Mouse (Mus musculus): Measurements from ENCODE around the gene Prdm16. TPM values are rescaled to one million over a fixed set of nuclear protein-coding genes. Genes with fewer than 3 reads are reported as not detected.

The Prdm16 gene
- polyA plus RNA-seq, 1 experiment from 2014 or later, result 18.1 TPM

- peaks cover 41 to 59% of the 10 kb centered on the region in 2 experiments for H3K4me1 ChIP-seq (ENCODE audit: control insufficient read depth in 2 of 2, insufficient read depth in 2 of 2, low read length in 2 of 2)
- no peak overlapping the region for H3K9ac ChIP-seq (ENCODE audit: low read length)
- no peaks in the 10 kb centered on the region for H3K36me3 ChIP-seq (ENCODE audit: control insufficient read depth, insufficient read depth, low read length)
- no peak overlapping the region for H3K4me2 ChIP-seq (ENCODE audit: low read length)
- no peak overlapping the region for H3K4me3 ChIP-seq (ENCODE audit: control insufficient read depth in 1 of 2, insufficient read depth in 1 of 2, low read depth in 1 of 2, low read length in 2 of 2)
- H3K27me3 ChIP-seq (ENCODE audit: control insufficient read depth, insufficient read depth, low read length), result no peaks in the 10 kb centered on the region; the same call in 1 of the 2 replicates
- ATAC-seq (ENCODE audit: insufficient number of reproducible peaks, insufficient read depth, low FRiP score, low read depth), result no peak
- no peaks in the 10 kb centered on the region for H3K9me3 ChIP-seq (ENCODE audit: control insufficient read depth, low read length)
- WGBS, result 60% methylated on average over 4 of the region's 4 CpGs
- 0 out of 4 replicates have a peak overlapping the region, but pooled peaks of 1 of the 2 experiments have one; percentile 41 for H3K27ac ChIP-seq (replicated peaks in 1 of 2; ENCODE audit: control insufficient read depth in 1 of 2, insufficient read depth in 1 of 2, low read depth in 2 of 2, low read length in 2 of 2)
Measured at GRCm38 (mm10) chr4:154511767-154512166, 124.9 kb downstream of the Prdm16 start.

- WGBS, result 36% methylated on average over 20 of the region's 20 CpGs
- Histone ChIP-seq H3K9me3 (ENCODE audit: control insufficient read depth, low read length) (no peaks in the 10 kb centered on the region), H3K4me1 (ENCODE audit: control insufficient read depth in 2 of 2, insufficient read depth in 2 of 2, low read length in 2 of 2) (peaks cover 51 to 70% of the 10 kb centered on the region in 2 experiments), H3K4me2 (ENCODE audit: low read length) (no peak overlapping the region), H3K36me3 (ENCODE audit: control insufficient read depth, insufficient read depth, low read length) (no peaks in the 10 kb centered on the region), H3K27ac (replicated peaks in 1 of 2; ENCODE audit: control insufficient read depth in 1 of 2, insufficient read depth in 1 of 2, low read depth in 2 of 2, low read length in 2 of 2) (no peak overlapping the region), H3K27me3 (ENCODE audit: control insufficient read depth, insufficient read depth, low read length) (peaks cover 3% of the 10 kb centered on the region; the same call in 1 of the 2 replicates), H3K9ac (ENCODE audit: low read length) (peak overlapping the region; percentile 6; the same call in 1 of the 2 replicates), H3K4me3 (ENCODE audit: control insufficient read depth in 1 of 2, insufficient read depth in 1 of 2, low read depth in 1 of 2, low read length in 2 of 2) (no peak overlapping the region)
- ATAC-seq (ENCODE audit: insufficient number of reproducible peaks, insufficient read depth, low FRiP score, low read depth), result no peak
Measured at GRCm38 (mm10) chr4:154506774-154507435, 129.8 kb downstream of the Prdm16 start.

- peaks cover 51 to 70% of the 10 kb centered on the region in 2 experiments for H3K4me1 ChIP-seq (ENCODE audit: control insufficient read depth in 2 of 2, insufficient read depth in 2 of 2, low read length in 2 of 2)
- H3K9me3 ChIP-seq (ENCODE audit: control insufficient read depth, low read length), result no peaks in the 10 kb centered on the region
- H3K9ac ChIP-seq (ENCODE audit: low read length), result no peak overlapping the region
- H3K27ac ChIP-seq (replicated peaks in 1 of 2; ENCODE audit: control insufficient read depth in 1 of 2, insufficient read depth in 1 of 2, low read depth in 2 of 2, low read length in 2 of 2), result no peak overlapping the region
- ATAC-seq (ENCODE audit: insufficient number of reproducible peaks, insufficient read depth, low FRiP score, low read depth), result no peak
- 73% methylated on average over 5 of the region's 5 CpGs for WGBS
- no peaks in the 10 kb centered on the region for H3K36me3 ChIP-seq (ENCODE audit: control insufficient read depth, insufficient read depth, low read length)
- H3K27me3 ChIP-seq (ENCODE audit: control insufficient read depth, insufficient read depth, low read length), result peaks cover 3% of the 10 kb centered on the region; the same call in 1 of the 2 replicates
- no peak overlapping the region for H3K4me3 ChIP-seq (ENCODE audit: control insufficient read depth in 1 of 2, insufficient read depth in 1 of 2, low read depth in 1 of 2, low read length in 2 of 2)
- H3K4me2 ChIP-seq (ENCODE audit: low read length), result no peak overlapping the region
Measured at GRCm38 (mm10) chr4:154505313-154505712, 131.4 kb downstream of the Prdm16 start.

- H3K27ac ChIP-seq (replicated peaks in 1 of 2; ENCODE audit: control insufficient read depth in 1 of 2, insufficient read depth in 1 of 2, low read depth in 2 of 2, low read length in 2 of 2), result peak overlapping the region; percentile 29 to 78
- ATAC-seq (ENCODE audit: insufficient number of reproducible peaks, insufficient read depth, low FRiP score, low read depth), result no peak
- no peak overlapping the region for H3K4me3 ChIP-seq (ENCODE audit: control insufficient read depth in 1 of 2, insufficient read depth in 1 of 2, low read depth in 1 of 2, low read length in 2 of 2)
- no peaks in the 10 kb centered on the region for H3K9me3 ChIP-seq (ENCODE audit: control insufficient read depth, low read length)
- peak overlapping the region; percentile 53 for H3K4me2 ChIP-seq (ENCODE audit: low read length)
- no peaks in the 10 kb centered on the region for H3K36me3 ChIP-seq (ENCODE audit: control insufficient read depth, insufficient read depth, low read length)
- 75% methylated on average over 21 of the region's 21 CpGs for WGBS
- H3K27me3 ChIP-seq (ENCODE audit: control insufficient read depth, insufficient read depth, low read length), result 0 out of 2 replicates have a peak, but pooled peaks cover 3% of the 10 kb centered on the region
- peak overlapping the region; percentile 64 for H3K9ac ChIP-seq (ENCODE audit: low read length)
- peaks cover 60 to 75% of the 10 kb centered on the region in 2 experiments for H3K4me1 ChIP-seq (ENCODE audit: control insufficient read depth in 2 of 2, insufficient read depth in 2 of 2, low read length in 2 of 2)
Measured at GRCm38 (mm10) chr4:154503260-154503829, 133.3 kb downstream of the Prdm16 start.

GRCm38 (mm10) chr4:154502403-154503000 is 134.2 kb downstream of the Prdm16 start:
- Histone ChIP-seq H3K9ac (ENCODE audit: low read length) (peak overlapping the region; percentile 64), H3K9me3 (ENCODE audit: control insufficient read depth, low read length) (no peaks in the 10 kb centered on the region), H3K4me3 (ENCODE audit: control insufficient read depth in 1 of 2, insufficient read depth in 1 of 2, low read depth in 1 of 2, low read length in 2 of 2) (no peak overlapping the region), H3K4me1 (ENCODE audit: control insufficient read depth in 2 of 2, insufficient read depth in 2 of 2, low read length in 2 of 2) (peaks cover 64 to 79% of the 10 kb centered on the region in 2 experiments), H3K27me3 (ENCODE audit: control insufficient read depth, insufficient read depth, low read length) (0 out of 2 replicates have a peak, but pooled peaks cover 3% of the 10 kb centered on the region), H3K36me3 (ENCODE audit: control insufficient read depth, insufficient read depth, low read length) (no peaks in the 10 kb centered on the region), H3K4me2 (ENCODE audit: low read length) (peak overlapping the region; percentile 53), H3K27ac (replicated peaks in 1 of 2; ENCODE audit: control insufficient read depth in 1 of 2, insufficient read depth in 1 of 2, low read depth in 2 of 2, low read length in 2 of 2) (peak overlapping the region; percentile 76 to 78)
- peak; percentile 58 for ATAC-seq (ENCODE audit: insufficient number of reproducible peaks, insufficient read depth, low FRiP score, low read depth)
- WGBS, result 30% methylated on average over 16 of the region's 16 CpGs

- Histone ChIP-seq H3K9ac (ENCODE audit: low read length) (no peak overlapping the region), H3K9me3 (ENCODE audit: control insufficient read depth, low read length) (no peaks in the 10 kb centered on the region), H3K27me3 (ENCODE audit: control insufficient read depth, insufficient read depth, low read length) (0 out of 2 replicates have a peak, but pooled peaks cover 2% of the 10 kb centered on the region), H3K27ac (replicated peaks in 1 of 2; ENCODE audit: control insufficient read depth in 1 of 2, insufficient read depth in 1 of 2, low read depth in 2 of 2, low read length in 2 of 2) (no peak overlapping the region), H3K36me3 (ENCODE audit: control insufficient read depth, insufficient read depth, low read length) (no peaks in the 10 kb centered on the region), H3K4me1 (ENCODE audit: control insufficient read depth in 2 of 2, insufficient read depth in 2 of 2, low read length in 2 of 2) (peaks cover 60 to 77% of the 10 kb centered on the region in 2 experiments), H3K4me2 (ENCODE audit: low read length) (no peak overlapping the region), H3K4me3 (ENCODE audit: control insufficient read depth in 1 of 2, insufficient read depth in 1 of 2, low read depth in 1 of 2, low read length in 2 of 2) (no peak overlapping the region)
- 77% methylated on average over 9 of the region's 9 CpGs for WGBS
- ATAC-seq (ENCODE audit: insufficient number of reproducible peaks, insufficient read depth, low FRiP score, low read depth), result no peak
Measured at GRCm38 (mm10) chr4:154500695-154501094, 136.0 kb downstream of the Prdm16 start.

GRCm38 (mm10) chr4:154499701-154500523 is 136.8 kb downstream of the Prdm16 start:
- WGBS, result 44% methylated on average over 29 of the region's 29 CpGs
- peak overlapping the region; percentile 41 for H3K4me2 ChIP-seq (ENCODE audit: low read length)
- H3K9ac ChIP-seq (ENCODE audit: low read length), result peak overlapping the region; percentile 44
- H3K4me1 ChIP-seq (ENCODE audit: control insufficient read depth in 2 of 2, insufficient read depth in 2 of 2, low read length in 2 of 2), result peaks cover 64 to 83% of the 10 kb centered on the region in 2 experiments
- no peaks in the 10 kb centered on the region for H3K27me3 ChIP-seq (ENCODE audit: control insufficient read depth, insufficient read depth, low read length)
- peak overlapping the region; percentile 35 to 77 for H3K27ac ChIP-seq (replicated peaks in 1 of 2; ENCODE audit: control insufficient read depth in 1 of 2, insufficient read depth in 1 of 2, low read depth in 2 of 2, low read length in 2 of 2)
- no peaks in the 10 kb centered on the region for H3K9me3 ChIP-seq (ENCODE audit: control insufficient read depth, low read length)
- 0 out of 2 replicates have a peak, but pooled peaks have one; percentile 13 for ATAC-seq (ENCODE audit: insufficient number of reproducible peaks, insufficient read depth, low FRiP score, low read depth)
- no peaks in the 10 kb centered on the region for H3K36me3 ChIP-seq (ENCODE audit: control insufficient read depth, insufficient read depth, low read length)
- H3K4me3 ChIP-seq (ENCODE audit: control insufficient read depth in 1 of 2, insufficient read depth in 1 of 2, low read depth in 1 of 2, low read length in 2 of 2), result no peak overlapping the region

Measured in heart, embryonic 14.5 days (tissue).